Mouse (Mus musculus) liver, embryonic 13.5 days (tissue): ENCODE measurements at regions not wholly inside any gene's neighbourhood (a gene's known extent, or its start where the extent isn't known, plus 50 kb on each side); places are given as distances from the start of the nearest gene placed in this dataset.

Experiments
- ATAC-seq: fragments of 200-750 bp; cut with Nextera tagmentation; 2 replicates; pipeline ENCODE4 v1.8.0; 2017; ENCODE audit warnings: low read depth, mild to moderate bottlenecking, moderate number of reproducible peaks, moderate library complexity
- DNase-seq: peaks from one replicate; pipeline ENCODE4 v3.0.0; 2022
- H3K27ac ChIP-seq: fragments of 300-500 bp; sonication (generic); 2 replicates; pipeline ENCODE4 v1.5.1; 2015; ENCODE audit warnings: moderate library complexity, mild to moderate bottlenecking, inconsistent platforms
- H3K27me3 ChIP-seq: fragments of 300-500 bp; sonication (generic); 2 replicates; pipeline ENCODE4 v1.6.1; 2015; ENCODE audit warnings: mild to moderate bottlenecking, inconsistent platforms
- H3K36me3 ChIP-seq: fragments of 300-500 bp; sonication (generic); 2 replicates; pipeline ENCODE4 v1.6.1; 2015; ENCODE audit warnings: mild to moderate bottlenecking, inconsistent platforms
- H3K4me1 ChIP-seq: fragments of 300-500 bp; sonication (generic); replicated peaks from 2 replicates; pipeline ENCODE4 v1.6.1; 2015; ENCODE audit warnings: inconsistent platforms
- H3K4me2 ChIP-seq: fragments of 300-500 bp; sonication (generic); 2 replicates; pipeline ENCODE4 v1.6.1; 2015; ENCODE audit warnings: inconsistent platforms, mild to moderate bottlenecking, moderate library complexity
- H3K4me3 ChIP-seq: fragments of 300-500 bp; sonication (generic); replicated peaks from 2 replicates; pipeline ENCODE4 v1.5.1; 2015; ENCODE audit warnings: mild to moderate bottlenecking, inconsistent platforms
- H3K9ac ChIP-seq: fragments of 300-500 bp; sonication (generic); 2 replicates; pipeline ENCODE4 v1.6.1; 2015; ENCODE audit warnings: mild to moderate bottlenecking, inconsistent platforms
- H3K9me3 ChIP-seq: fragments of 300-500 bp; sonication (generic); replicated peaks from 2 replicates; pipeline ENCODE4 v1.6.1; 2016; ENCODE audit warnings: inconsistent platforms
- WGBS: fragments of 180-500 bp; shearing (Covaris S2); methylation state at CpG from one replicate; pipeline ENCODE4 v1.1.7; 2015; ENCODE audit not compliant: insufficient replicate concordance; 5-methylcytosine and 5-hydroxymethylcytosine counted together

DNA sequence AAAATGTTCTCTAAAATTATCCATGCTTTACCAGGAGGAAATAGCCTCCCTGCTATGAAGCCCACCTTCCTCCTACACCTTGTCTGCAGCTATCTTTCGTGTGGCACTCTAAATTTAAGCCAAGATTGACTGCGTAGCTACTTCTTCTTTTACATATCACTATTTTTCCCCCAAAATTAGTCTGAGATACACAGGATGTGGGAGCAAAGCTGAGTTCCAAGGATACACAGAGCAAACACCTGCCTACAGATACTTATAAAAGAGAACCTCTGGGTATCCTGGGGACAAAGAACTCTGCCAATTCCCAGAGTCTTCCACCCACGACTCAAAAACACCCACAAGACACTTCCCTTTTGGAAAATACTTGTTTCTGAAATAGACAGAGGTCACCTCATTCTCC lies 235.3 kb downstream of the 1190002N15Rik start:
- no peak for ATAC-seq

DNA sequence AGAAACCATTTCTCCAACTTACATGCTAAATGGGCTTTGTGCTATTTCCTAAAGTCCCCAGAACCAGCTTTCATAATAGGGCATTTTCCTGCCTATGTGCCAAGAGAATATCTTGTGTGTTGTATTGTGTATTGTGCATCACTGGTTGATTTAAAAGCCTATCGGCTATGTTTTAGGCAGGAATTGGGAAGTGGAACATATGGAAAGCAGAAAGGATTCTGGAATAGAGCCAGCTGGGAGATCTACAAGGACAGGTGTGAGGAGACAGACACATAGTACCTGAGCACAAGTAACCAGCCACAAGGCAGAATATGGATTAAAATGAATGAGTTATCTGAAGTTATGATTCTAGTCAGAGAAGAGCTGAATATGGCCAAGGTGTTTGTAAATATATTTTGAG lies 236.0 kb downstream of the 1190002N15Rik start:
- Histone ChIP-seq H3K27ac (no peak overlapping the region), H3K27me3 (no peaks in the 10 kb centered on the region), H3K9me3 (no peaks in the 10 kb centered on the region), H3K4me1 (no peaks in the 10 kb centered on the region), H3K9ac (no peak overlapping the region), H3K4me3 (no peak overlapping the region), H3K4me2 (no peak overlapping the region), H3K36me3 (no peaks in the 10 kb centered on the region)
- ATAC-seq, result no peak
- 65% methylated on average over 1 of the region's 1 CpGs for WGBS
- no peak for DNase-seq

More for the DNA sequence above, 235.3 kb downstream of the 1190002N15Rik start:
- H3K9ac ChIP-seq, result no peak overlapping the region
- no peaks in the 10 kb centered on the region for H3K36me3 ChIP-seq
- H3K4me1 ChIP-seq, result no peaks in the 10 kb centered on the region
- 47% methylated on average over 3 of the region's 3 CpGs for WGBS
- DNase-seq, result no peak
- no peak overlapping the region for H3K4me3 ChIP-seq
- no peak overlapping the region for H3K4me2 ChIP-seq
- H3K9me3 ChIP-seq, result no peaks in the 10 kb centered on the region
- H3K27ac ChIP-seq, result no peak overlapping the region
- H3K27me3 ChIP-seq, result no peaks in the 10 kb centered on the region

DNA sequence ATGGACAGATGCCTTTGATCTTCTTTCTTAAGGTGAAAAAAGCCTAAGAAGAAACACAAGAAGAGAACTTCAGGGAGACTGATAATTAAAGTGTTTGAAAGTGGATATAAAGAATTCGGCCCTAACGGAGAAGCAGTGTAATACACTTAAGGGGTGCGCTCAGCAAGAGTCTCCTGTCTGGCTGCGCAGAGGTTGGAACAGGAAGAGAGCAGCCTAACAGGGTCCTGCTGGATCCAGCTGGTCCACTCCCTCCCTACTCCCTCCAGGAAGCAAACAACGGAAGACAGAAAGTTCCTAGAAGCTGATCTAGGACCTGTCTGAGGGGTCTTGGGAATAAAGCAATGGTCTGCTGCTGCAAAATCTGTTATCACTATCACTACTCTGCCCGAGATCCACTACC lies 242.4 kb downstream of the 1190002N15Rik start:
- no peaks in the 10 kb centered on the region for H3K4me1 ChIP-seq
- WGBS, result 58% methylated on average over 6 of the region's 6 CpGs
- no peak overlapping the region for H3K9ac ChIP-seq
- H3K27me3 ChIP-seq, result no peaks in the 10 kb centered on the region
- no peak for DNase-seq
- no peak overlapping the region for H3K4me3 ChIP-seq
- H3K36me3 ChIP-seq, result no peaks in the 10 kb centered on the region
- H3K9me3 ChIP-seq, result no peaks in the 10 kb centered on the region
- H3K4me2 ChIP-seq, result no peak overlapping the region
- no peak for ATAC-seq
- H3K27ac ChIP-seq, result no peak overlapping the region

DNA sequence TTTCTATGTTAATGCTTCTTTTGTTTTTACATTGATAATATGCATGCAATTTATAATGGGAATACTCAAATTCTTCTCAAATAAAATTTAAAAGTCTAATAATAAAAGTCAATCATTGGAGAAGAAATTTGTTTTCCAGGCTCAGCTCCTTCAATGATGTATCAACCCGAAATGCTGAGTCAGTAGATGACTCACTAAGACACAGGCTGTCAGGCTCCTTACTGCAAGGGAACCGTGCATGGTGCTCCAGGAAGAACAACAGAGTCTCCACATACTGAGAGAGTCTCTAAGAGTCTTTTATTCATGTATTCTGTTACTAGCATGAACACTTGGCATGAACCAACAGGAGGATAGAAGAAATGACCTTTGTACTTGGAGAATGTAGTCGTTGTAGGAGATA lies 245.7 kb downstream of the 1190002N15Rik start:
- no peak for ATAC-seq
- DNase-seq, result no peak
- Histone ChIP-seq H3K9me3 (no peaks in the 10 kb centered on the region), H3K9ac (no peak overlapping the region), H3K36me3 (no peaks in the 10 kb centered on the region), H3K4me3 (no peak overlapping the region), H3K4me2 (no peak overlapping the region), H3K4me1 (no peaks in the 10 kb centered on the region), H3K27ac (no peak overlapping the region), H3K27me3 (no peaks in the 10 kb centered on the region)
- 35% methylated on average over 3 of the region's 3 CpGs for WGBS

DNA sequence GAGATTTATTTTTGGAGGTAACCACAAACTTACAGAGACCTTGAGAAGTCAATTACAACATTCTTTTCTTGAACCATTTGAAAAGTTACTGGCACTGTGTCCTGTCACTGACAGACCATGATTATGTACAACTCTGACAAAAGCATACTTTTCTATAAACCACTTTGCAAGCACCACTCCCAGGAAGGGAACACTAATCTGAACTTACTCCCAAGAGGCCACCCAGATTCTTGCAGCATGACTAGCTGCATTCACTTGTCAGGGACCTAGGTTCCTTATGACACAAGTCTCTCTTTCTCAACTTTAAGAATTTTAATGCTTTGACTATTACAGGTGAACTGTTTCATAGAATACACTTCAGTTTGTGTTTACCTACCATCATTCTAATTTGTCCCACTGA lies 248.3 kb downstream of the 1190002N15Rik start:
- H3K27ac ChIP-seq, result no peak overlapping the region
- H3K4me2 ChIP-seq, result no peak overlapping the region
- H3K9me3 ChIP-seq, result no peaks in the 10 kb centered on the region
- ATAC-seq (no peak), DNase-seq (no peak)
- H3K4me1 ChIP-seq, result no peaks in the 10 kb centered on the region
- H3K36me3 ChIP-seq, result no peaks in the 10 kb centered on the region
- no peaks in the 10 kb centered on the region for H3K27me3 ChIP-seq
- H3K4me3 ChIP-seq, result no peak overlapping the region
- H3K9ac ChIP-seq, result no peak overlapping the region

DNA sequence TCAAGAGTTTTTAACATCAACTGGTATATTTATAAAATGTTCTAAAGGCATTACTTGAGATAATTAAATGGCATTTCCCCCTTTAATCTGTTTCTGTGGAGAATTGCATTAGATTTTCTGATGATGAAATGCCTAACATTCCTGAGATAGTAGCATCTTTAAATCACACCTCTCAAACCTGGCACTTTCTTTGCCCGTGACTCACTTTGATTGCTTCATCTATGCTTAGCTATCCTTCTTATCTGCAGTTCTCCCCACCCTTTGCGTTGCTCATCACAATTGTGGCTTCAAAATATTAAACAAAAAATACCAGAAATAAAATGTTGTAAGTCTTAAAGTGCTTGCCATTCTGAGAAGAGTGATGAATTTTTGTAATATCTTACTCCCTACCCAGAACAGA lies 250.3 kb downstream of the 1190002N15Rik start:
- ATAC-seq (no peak), DNase-seq (no peak)
- Histone ChIP-seq H3K27me3 (no peaks in the 10 kb centered on the region), H3K9ac (no peak overlapping the region), H3K4me2 (no peak overlapping the region), H3K27ac (no peak overlapping the region), H3K4me3 (no peak overlapping the region), H3K9me3 (no peaks in the 10 kb centered on the region), H3K36me3 (no peaks in the 10 kb centered on the region), H3K4me1 (no peaks in the 10 kb centered on the region)
- WGBS, result 50% methylated on average over 2 of the region's 2 CpGs

DNA sequence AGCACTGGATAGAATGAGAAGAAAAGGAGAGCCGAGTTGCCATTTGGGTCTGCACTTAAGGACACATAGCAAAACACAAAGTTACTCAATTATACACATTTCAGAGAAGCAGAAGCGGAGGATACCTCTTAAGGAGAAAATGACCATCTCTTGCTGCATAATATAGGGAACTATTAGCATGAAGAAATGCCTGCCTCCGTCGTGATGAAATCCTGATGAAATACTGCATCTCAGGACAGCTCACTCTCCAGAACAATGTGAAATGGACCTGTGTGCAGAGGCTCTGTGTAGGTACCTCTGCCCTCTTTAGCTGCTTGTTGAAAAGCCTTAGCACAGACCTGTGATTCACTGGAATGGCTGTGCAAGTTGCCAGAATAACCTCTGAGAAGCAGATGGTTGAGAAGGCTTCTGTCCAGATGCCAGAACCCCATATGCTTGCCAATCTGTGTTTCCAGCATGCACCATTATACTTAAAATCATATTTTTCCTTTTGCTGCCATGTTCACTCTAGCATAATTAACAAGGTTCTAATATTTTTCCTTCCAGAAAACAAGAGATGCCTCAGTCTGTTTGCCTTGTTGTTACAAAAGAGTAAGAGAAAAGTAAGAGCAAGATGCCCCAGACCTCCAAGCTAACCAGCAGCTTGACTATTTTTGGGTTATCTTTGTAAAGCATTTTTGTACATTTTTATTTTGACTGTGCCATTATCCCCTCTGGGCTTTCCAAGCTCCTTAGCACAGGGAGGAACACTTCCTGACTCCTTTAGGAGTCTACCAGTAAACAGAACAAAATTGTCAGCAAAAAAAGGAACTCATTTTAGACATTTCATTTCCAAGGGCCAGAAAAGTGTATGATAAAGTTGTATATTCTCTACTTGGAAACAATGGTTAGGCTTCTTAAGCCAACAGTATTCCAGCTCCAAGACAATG lies 259.0 kb downstream of the 1190002N15Rik start:
- no peaks in the 10 kb centered on the region for H3K27me3 ChIP-seq
- H3K4me2 ChIP-seq, result no peak overlapping the region
- no peaks in the 10 kb centered on the region for H3K4me1 ChIP-seq
- no peak overlapping the region for H3K27ac ChIP-seq
- no peaks in the 10 kb centered on the region for H3K9me3 ChIP-seq
- 52% methylated on average over 4 of the region's 4 CpGs for WGBS
- DNase-seq, result no peak
- ATAC-seq, result no peak
- no peak overlapping the region for H3K9ac ChIP-seq
- H3K36me3 ChIP-seq, result no peaks in the 10 kb centered on the region
- no peak overlapping the region for H3K4me3 ChIP-seq

DNA sequence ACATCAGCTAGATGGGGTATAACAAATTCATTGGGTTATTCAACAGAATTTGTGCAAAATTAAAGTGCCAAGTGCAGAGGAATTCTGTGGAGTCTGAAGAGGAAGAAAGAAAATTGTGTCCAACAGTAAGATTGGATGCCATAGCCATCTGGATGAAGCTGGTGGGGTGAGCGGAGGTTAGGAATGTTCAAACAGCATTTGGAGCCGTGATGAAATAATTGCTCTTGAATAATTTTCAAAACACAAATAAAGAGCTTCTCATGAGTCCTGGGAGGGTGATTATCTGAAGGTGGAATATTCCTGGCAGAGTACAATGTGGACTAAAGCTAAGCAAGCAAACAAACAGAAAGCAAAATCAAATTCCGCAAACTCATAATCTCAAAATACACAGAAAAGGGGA lies 260.8 kb downstream of the 1190002N15Rik start:
- Histone ChIP-seq H3K4me3 (no peak overlapping the region), H3K4me2 (no peak overlapping the region), H3K27me3 (no peaks in the 10 kb centered on the region), H3K9me3 (no peaks in the 10 kb centered on the region), H3K4me1 (no peaks in the 10 kb centered on the region), H3K27ac (no peak overlapping the region), H3K9ac (no peak overlapping the region), H3K36me3 (no peaks in the 10 kb centered on the region)
- no peak for ATAC-seq
- 71% methylated on average over 3 of the region's 3 CpGs for WGBS
- DNase-seq, result no peak

DNA sequence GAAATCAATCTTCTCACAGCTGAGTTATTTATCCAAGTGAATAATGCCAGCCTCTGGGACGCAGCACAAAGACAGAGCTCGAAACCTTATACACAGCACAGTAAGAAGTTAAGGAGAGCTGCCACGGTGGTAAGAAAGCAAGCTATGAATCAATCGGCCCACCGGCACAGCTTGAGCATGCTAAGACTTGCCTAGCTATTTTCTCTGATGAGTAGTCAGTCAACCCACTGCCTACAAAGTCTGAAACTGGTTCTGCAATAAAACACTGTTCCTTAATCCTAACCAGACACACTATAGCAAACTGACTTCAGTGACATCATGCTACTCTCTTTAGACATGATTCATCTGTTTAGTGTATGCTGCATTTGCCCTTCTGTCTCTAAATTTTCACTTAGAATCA lies 268.7 kb downstream of the 1190002N15Rik start:
- no peaks in the 10 kb centered on the region for H3K9me3 ChIP-seq
- no peak for ATAC-seq
- WGBS, result 64% methylated on average over 5 of the region's 5 CpGs

DNA sequence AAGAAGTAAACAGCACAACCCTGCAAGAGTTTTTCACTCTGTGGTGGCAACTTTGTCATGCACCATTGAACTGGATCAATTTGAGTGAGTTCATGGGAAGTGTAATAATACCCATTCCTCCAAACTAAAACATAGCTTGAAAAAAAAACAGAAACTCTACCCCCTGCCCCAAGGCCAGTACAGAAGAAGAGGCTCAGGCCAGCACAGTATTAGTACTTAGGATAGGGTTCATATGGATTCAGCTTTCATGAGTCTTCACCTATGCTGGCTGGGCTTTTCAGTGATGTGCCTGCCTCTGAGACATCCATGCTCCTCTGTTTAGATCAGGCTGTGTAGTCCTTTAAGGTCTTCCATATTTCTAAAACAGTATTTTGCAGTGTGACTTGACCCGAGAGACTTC lies 270.6 kb downstream of the 1190002N15Rik start:
- H3K4me3 ChIP-seq, result no peak overlapping the region
- DNase-seq, result no peak
- H3K4me2 ChIP-seq, result no peak overlapping the region
- 53% methylated on average over 1 of the region's 1 CpGs for WGBS
- no peak for ATAC-seq
- H3K27me3 ChIP-seq, result no peaks in the 10 kb centered on the region
- H3K9me3 ChIP-seq, result no peaks in the 10 kb centered on the region
- H3K36me3 ChIP-seq, result no peaks in the 10 kb centered on the region
- no peak overlapping the region for H3K9ac ChIP-seq
- H3K4me1 ChIP-seq, result no peaks in the 10 kb centered on the region
- H3K27ac ChIP-seq, result no peak overlapping the region

More for the DNA sequence above, 268.7 kb downstream of the 1190002N15Rik start:
- Histone ChIP-seq H3K4me3 (no peak overlapping the region), H3K27ac (no peak overlapping the region), H3K4me1 (no peaks in the 10 kb centered on the region), H3K27me3 (no peaks in the 10 kb centered on the region), H3K9ac (no peak overlapping the region), H3K4me2 (no peak overlapping the region), H3K36me3 (no peaks in the 10 kb centered on the region)
- DNase-seq, result no peak

DNA sequence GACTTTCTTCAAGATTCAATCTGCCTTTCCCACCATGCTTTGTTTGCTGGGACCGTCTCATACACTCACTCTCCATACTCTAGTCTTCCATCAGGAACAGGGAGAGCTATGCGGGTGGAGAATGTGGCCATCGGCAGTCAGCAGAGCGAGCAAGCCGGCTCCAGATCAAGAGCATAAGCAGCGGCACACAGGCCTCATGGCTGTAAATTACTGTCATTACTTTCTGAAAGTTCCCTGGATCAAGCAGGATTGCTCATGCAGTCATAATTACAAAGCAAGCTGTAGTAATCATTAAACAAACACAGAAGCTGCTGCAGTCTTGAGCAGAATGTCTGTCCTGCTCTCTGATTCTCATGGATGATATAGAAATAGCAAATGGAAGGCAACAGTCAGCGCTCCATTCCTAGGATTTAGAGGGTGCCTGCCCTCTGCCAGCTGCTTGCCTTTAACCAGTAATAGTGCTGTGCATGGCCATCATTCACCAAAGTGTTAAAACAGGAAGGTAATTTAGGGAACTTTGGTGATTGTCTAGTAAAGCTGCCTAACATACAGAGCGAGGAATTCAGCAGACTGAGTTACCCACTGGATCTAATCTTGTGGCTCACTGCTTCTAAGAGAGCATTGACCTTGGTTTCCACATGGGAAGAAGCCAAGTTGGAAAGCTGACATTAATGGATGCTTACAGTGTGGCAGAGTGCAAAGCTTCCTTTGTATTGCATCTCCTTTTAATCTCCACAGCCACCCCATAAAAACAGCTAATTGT lies 298.2 kb downstream of the 1190002N15Rik start:
- Histone ChIP-seq H3K4me1 (no peaks in the 10 kb centered on the region), H3K27ac (no peak overlapping the region), H3K4me2 (no peak overlapping the region), H3K9ac (no peak overlapping the region), H3K9me3 (no peaks in the 10 kb centered on the region), H3K4me3 (no peak overlapping the region), H3K27me3 (no peaks in the 10 kb centered on the region), H3K36me3 (no peaks in the 10 kb centered on the region)
- ATAC-seq (no peak), DNase-seq (no peak)
- WGBS, result 66% methylated on average over 8 of the region's 8 CpGs

DNA sequence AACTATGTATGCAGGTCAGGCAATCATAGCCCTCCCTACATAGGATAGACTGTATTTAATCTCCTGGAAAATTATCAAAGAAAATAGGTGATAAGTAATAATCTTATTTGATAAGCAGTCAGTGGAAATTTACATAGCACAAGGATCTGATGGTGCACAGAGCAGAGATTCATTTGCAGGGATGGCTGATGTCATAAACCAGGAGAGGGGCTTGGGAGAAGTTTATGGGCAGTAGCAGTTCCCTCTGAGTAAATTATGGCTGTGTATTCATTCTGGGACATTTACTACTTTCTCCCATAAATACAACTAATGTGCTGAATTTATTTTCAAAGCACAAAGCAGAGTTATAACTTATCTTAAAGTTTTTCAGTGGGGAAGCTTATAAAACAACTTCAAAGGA lies 299.3 kb downstream of the 1190002N15Rik start:
- no peak for ATAC-seq
- Histone ChIP-seq H3K27me3 (no peaks in the 10 kb centered on the region), H3K36me3 (no peaks in the 10 kb centered on the region), H3K4me3 (no peak overlapping the region), H3K4me1 (no peaks in the 10 kb centered on the region), H3K27ac (no peak overlapping the region), H3K9ac (no peak overlapping the region), H3K4me2 (no peak overlapping the region), H3K9me3 (no peaks in the 10 kb centered on the region)
- no peak for DNase-seq
